Mouse (Mus musculus) hindbrain, embryonic 16.5 days (tissue): Measurements from ENCODE around the gene Midn. TPM values are rescaled to one million over a fixed set of nuclear protein-coding genes. Genes with fewer than 3 reads are reported as not detected.
A peak's percentile ranks its signal among the peaks of the same experiment; 100 is the strongest.
"Not testable (repeated sequence)": the region's sequence is repeated elsewhere in the genome, so short reads cannot be mapped to it uniquely, and the experiment has no call there.

Experiments used
- ATAC-seq: fragments of 200-750 bp; cut with Nextera tagmentation; 2 replicates; pipeline ENCODE4 v1.8.0; 2017; ENCODE audit warnings: moderate TSS enrichment, moderate library complexity
- H3K27ac ChIP-seq: fragments of 300-500 bp; sonication (generic); 2 replicates; pipeline ENCODE4 v1.5.1; 2014; ENCODE audit warnings: low read depth, mild to moderate bottlenecking, control low read depth, low read length, moderate library complexity
- H3K27me3 ChIP-seq: fragments of 300-500 bp; sonication (generic); replicated peaks from 2 replicates; pipeline ENCODE4 v1.6.1; 2014; ENCODE audit warnings: low read length; ENCODE audit not compliant: control insufficient read depth, insufficient read depth
- H3K36me3 ChIP-seq: fragments of 300-500 bp; sonication (generic); 2 replicates; pipeline ENCODE4 v1.6.1; 2014; ENCODE audit warnings: mild to moderate bottlenecking, low read length, moderate library complexity, mixed read lengths; ENCODE audit not compliant: control insufficient read depth, insufficient read depth
- H3K4me1 ChIP-seq: fragments of 300-500 bp; sonication (generic); 2 replicates; pipeline ENCODE4 v1.6.1; 2014; ENCODE audit warnings: low read depth, low read length; ENCODE audit not compliant: control insufficient read depth, insufficient read depth
- H3K4me2 ChIP-seq: fragments of 300-500 bp; sonication (generic); 2 replicates; pipeline ENCODE4 v1.6.1; 2014; ENCODE audit warnings: mild to moderate bottlenecking, low read length, control low read depth, moderate library complexity
- H3K4me3 ChIP-seq: fragments of 300-500 bp; sonication (generic); 2 replicates; pipeline ENCODE4 v1.5.1; 2014; ENCODE audit warnings: mild to moderate bottlenecking, low read length, control low read depth, moderate library complexity
- H3K9ac ChIP-seq: fragments of 300-500 bp; sonication (generic); 2 replicates; pipeline ENCODE4 v1.6.1; 2014; ENCODE audit warnings: low read depth, mild to moderate bottlenecking, control low read depth, low read length, moderate library complexity
- H3K9me3 ChIP-seq: fragments of 300-500 bp; sonication (generic); 2 replicates; pipeline ENCODE4 v1.6.1; 2014; ENCODE audit warnings: mild to moderate bottlenecking, low read length, moderate library complexity; ENCODE audit not compliant: control insufficient read depth
- WGBS: fragments of 180-500 bp; shearing (Covaris S2); extraction: QIAGEN DNeasy Blood & Tissue Kit; methylation state at CpG from one replicate; pipeline ENCODE4 v1.1.7; 2014; 5-methylcytosine and 5-hydroxymethylcytosine counted together
- polyA plus RNA-seq: library from polyadenylated mRNA; unstranded; fragments of >200 nt; fragmentation: Nextera tagmentation; extraction: Ambion mirVana; gene quantifications from 2 replicates; pipeline ENCODE4 v1.2.1, GENCODE M21; 2015

The Midn gene
- polyA plus RNA-seq, 1 experiment from 2014 or later = 16.0 TPM

DNA sequence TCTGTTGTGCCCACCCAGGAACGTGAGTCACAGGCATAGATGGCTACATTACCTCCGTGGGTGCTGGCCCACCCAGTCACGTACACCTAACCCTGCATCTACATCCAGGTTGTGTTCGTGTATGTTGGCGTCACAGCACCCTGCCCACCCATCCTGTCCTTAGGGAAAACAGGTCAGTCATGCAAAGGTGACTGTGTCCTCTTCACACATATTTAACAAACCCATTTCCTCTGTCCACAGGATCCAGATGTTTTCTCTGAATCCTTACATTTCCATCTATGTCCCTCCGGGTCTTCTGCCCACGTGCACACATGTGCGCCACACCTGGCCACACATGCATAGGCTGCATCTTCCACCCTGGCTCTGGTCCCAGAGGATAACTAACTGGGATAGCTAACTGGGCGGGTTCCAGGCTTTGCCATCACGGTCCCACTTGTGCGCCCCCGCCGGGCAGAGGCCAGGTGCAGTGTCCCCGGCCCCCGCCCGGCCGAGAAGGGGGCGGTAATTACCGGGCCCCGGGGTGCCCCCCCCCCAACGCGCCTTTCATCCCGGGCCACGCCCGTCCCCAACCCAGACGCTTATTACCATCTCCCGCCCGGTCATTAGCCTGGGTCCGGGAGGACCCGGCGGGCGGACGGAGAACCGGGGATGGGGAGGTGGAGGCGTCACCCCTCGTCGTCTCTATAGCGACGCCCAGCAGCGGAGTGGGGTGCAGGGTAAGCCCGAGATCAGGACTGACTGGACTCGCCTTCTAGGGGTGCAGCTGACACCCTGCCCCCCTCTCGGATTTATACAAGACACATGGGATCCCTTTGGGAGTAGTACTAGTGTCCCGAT is 16.3 kb downstream of the Midn start:
- peak overlapping the region; percentile 90 for H3K27ac ChIP-seq
- peak overlapping the region; percentile 95 for H3K4me2 ChIP-seq
- peak; percentile 7; the same call in 1 of the 2 replicates for ATAC-seq
- H3K36me3 ChIP-seq = no peaks in the 10 kb centered on the region
- H3K9me3 ChIP-seq = no peaks in the 10 kb centered on the region
- peaks cover 57% of the 10 kb centered on the region for H3K4me1 ChIP-seq
- H3K9ac ChIP-seq = peak overlapping the region; percentile 83
- H3K27me3 ChIP-seq = no peaks in the 10 kb centered on the region
- WGBS = 13% methylated on average over 37 of the region's 44 CpGs
- peak overlapping the region; percentile 50 for H3K4me3 ChIP-seq

DNA sequence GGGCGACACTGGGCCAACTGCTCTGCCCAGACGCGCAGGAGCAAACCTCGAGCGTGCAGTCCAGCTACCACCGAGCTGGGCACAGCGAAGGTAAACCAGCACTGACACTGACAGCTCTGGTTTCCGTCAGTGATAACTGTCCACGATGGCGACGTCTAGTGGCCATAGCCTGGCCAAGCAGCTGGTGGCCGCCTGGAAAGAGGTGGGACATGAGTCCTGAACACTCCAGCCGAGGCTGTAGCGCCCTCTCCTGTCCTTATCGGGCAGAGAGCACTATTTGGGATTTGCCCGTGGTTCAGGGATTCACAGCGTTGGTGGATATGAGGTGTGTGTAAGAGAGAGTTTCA is 16.9 kb downstream of the Midn start:
- Histone ChIP-seq H3K27ac (peak overlapping the region; percentile 90), H3K4me2 (peak overlapping the region; percentile 95), H3K4me1 (peaks cover 60% of the 10 kb centered on the region), H3K4me3 (peak overlapping the region; percentile 50), H3K27me3 (no peaks in the 10 kb centered on the region), H3K36me3 (peaks cover 3% of the 10 kb centered on the region), H3K9me3 (no peaks in the 10 kb centered on the region), H3K9ac (peak overlapping the region; percentile 83)
- ATAC-seq = peak; percentile 67
- WGBS = 0% methylated on average over 17 of the region's 17 CpGs

DNA sequence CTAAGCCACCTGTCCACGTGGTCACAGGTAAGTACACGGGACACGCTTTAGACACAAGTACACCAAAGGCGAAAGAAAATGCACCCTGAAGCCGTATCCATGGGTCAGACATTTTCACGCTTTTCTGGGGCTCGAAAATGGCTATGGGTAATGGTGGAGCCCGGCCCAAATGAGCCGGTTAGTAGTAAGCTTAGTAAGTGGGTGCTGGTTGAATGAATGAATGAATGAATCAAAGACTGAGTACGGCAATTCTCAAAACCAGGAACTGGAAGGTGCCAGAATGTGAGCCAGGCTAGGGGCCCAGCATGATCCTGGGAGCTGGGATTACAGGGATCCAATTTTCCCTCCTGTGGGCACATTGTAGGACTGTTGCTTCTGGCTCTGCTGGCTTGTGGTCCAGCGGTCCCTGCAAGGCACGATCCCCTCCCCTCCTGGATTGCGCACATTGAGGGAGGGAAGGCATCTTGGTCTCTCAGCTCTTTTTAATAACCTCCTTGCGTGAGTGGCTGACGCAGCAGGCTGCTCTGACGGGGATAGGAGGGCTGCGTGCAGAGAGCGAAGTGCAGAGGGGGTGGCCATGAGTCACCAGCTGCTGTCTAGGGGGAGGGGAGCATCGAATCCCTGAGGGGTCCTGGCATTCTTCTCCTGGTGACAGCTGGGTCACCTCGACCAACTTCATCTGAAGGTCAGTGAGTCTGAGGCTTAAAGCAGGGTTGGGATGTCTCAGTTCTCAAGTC is 17.5 kb downstream of the Midn start, which contains the start of gene Cirbp:
Gene Cirbp, plus strand, starts transcription at position 594 of the 737 bp plus-strand sequence.
- Histone ChIP-seq H3K9ac (peak within 1 kb of the TSS; percentile 83), H3K4me3 (peak within 1 kb of the TSS; percentile 50), H3K36me3 (peaks cover 8% of the 10 kb centered on the region), H3K27me3 (no peaks in the 10 kb centered on the region), H3K4me1 (peaks cover 60% of the 10 kb centered on the region), H3K9me3 (no peaks in the 10 kb centered on the region), H3K4me2 (peak within 1 kb of the TSS; percentile 95), H3K27ac (peak within 1 kb of the TSS; percentile 90)
- ATAC-seq = no peak
- 9% methylated on average over 20 of the region's 20 CpGs for WGBS

DNA sequence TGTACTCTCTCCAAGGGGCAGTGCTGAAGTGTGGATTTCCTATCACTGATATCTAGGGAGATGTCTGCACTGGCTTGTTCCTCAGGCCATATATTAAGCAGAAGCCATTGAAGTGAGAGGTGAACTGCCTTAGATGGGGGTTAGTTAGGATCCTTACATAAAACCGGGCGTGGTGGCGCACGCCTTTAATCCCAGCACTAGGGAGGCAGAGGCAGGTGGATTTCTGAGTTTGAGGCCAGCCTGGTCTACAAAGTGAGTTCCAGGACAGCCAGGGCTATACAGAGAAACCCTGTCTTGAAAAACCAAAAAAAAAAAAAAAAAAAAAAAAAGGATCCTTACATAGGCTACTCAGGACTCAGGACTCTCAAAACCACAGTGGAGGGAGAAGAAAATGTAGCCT is 18.1 kb downstream of the Midn start:
- WGBS = 92% methylated on average over 4 of the region's 4 CpGs
- Histone ChIP-seq H3K36me3 (peaks cover 13% of the 10 kb centered on the region), H3K4me1 (peaks cover 54% of the 10 kb centered on the region), H3K4me2 (peak overlapping the region; percentile 95), H3K4me3 (peak overlapping the region; percentile 50; the same call in 1 of the 2 replicates), H3K9ac (peak overlapping the region; percentile 55; the same call in 1 of the 2 replicates), H3K27ac (peak overlapping the region; percentile 90)
- H3K27me3 ChIP-seq, ATAC-seq, H3K9me3 ChIP-seq: not testable (repeated sequence)

DNA sequence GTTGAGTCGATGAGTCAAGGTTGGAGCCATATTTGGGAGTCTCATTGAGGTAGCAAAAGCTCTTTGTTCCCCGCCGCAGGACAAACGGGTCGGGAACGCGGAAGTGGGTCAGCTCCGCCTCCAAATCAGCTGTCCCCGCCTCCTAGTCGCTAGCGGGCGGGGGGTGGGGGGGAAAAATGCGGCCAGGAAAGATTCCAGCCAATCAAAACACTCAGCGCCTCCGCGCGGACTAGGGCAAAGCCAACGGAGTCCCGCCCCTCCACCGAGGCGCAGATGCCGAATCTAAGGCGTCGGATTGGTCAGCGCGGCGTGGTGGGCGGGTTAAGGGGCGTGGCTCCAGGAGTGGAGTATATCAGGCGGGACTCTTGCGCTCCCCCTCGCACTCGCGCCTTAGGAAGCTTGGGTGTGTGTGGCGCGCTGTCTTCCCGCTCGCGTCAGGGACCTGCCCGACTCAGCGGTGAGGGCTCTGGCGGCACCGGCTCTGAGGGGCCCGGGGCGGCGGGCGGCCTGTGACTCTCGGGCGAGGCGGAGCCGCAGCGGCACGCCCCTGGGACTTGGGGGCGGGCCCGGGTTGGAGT is 19.5 kb downstream of the Midn start:
- Histone ChIP-seq H3K4me3 (peak overlapping the region; percentile 96), H3K36me3 (peaks cover 25% of the 10 kb centered on the region), H3K4me2 (peak overlapping the region; percentile 94), H3K9me3 (no peaks in the 10 kb centered on the region), H3K9ac (peak overlapping the region; percentile 99), H3K27ac (peak overlapping the region; percentile 100), H3K27me3 (no peaks in the 10 kb centered on the region), H3K4me1 (peaks cover 58% of the 10 kb centered on the region)
- peak; percentile 90 for ATAC-seq
- 0% methylated on average over 35 of the region's 55 CpGs for WGBS

DNA sequence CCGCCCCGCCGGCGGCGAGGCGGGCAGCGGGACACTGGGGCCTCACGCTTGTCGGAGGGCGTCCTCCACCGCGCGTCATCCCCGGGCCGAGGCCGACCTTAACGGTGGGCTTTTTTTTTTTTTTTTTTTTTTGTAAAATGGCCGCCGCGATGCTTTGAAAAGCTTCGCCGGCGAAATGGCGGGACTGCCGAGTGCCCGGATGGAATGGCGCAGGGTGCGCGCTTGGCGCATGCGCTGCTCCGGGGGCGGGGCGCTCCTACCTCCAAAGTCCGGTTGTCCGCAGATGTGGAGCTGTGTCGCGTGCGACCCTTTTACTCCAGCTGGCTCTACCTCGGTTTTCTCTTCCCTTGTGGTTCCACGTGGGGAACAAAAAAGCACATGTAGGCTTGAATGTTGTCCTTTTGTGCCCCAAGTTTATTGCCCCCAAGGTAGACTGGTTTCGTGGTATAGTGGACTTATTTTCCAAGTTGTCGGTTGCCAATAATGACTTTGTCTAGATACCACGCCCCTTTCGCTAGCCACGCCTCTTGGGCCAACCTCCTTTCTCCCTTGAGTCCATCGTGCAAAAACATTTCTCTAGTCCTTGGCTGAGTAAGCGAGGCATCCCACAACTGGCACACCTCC is 20.1 kb downstream of the Midn start:
- Histone ChIP-seq H3K27me3 (no peaks in the 10 kb centered on the region), H3K36me3 (peaks cover 25% of the 10 kb centered on the region), H3K4me3 (peak overlapping the region; percentile 96), H3K27ac (peak overlapping the region; percentile 100), H3K9ac (peak overlapping the region; percentile 99), H3K4me2 (peak overlapping the region; percentile 94), H3K9me3 (no peaks in the 10 kb centered on the region), H3K4me1 (peaks cover 60% of the 10 kb centered on the region)
- under 1% methylated on average over 34 of the region's 48 CpGs for WGBS
- peak; percentile 34 for ATAC-seq

DNA sequence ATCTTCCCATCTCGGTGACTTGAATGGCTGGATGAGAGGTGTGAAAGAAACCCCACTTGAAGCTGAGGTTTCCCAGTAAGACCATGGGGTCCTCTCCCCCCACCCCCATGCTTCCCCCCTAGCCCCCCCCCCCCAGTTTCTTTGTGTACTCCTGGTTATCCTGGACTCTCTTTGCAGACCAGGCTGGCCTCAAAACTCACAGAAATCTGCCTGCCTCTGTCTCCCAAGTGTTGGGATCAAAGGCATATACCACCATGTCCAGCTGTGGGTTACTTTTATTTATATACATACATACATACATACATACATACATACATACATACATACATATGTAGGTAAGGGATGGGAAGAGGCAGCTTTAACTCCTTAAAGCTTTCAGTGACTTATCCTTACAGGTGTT is 21.0 kb downstream of the Midn start:
- Histone ChIP-seq H3K36me3 (peaks cover 25% of the 10 kb centered on the region), H3K27ac (no peak overlapping the region; the same call in 1 of the 2 replicates), H3K9me3 (no peaks in the 10 kb centered on the region), H3K4me1 (peaks cover 57% of the 10 kb centered on the region), H3K9ac (peak overlapping the region; percentile 99), H3K4me2 (peak overlapping the region; percentile 94), H3K27me3 (no peaks in the 10 kb centered on the region), H3K4me3 (peak overlapping the region; percentile 96)
- WGBS = 56% methylated on average over 1 of the region's 1 CpGs
- ATAC-seq = no peak

DNA sequence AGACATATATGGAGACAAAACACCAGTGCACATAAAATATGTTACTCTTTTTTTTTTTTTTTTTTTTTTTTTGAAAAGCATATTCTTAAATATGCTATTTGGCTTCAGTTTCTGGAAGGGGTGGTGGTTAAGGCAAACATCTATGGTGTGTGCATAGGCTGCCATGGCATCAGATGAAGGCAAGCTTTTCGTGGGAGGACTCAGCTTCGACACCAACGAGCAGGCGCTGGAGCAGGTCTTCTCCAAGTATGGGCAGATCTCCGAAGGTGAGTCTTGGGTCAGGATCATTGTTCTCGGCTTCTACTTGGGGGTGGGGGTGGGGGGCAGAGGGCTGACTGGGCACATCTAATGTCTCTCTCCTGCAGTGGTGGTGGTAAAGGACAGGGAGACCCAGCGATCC is 21.6 kb downstream of the Midn start:
- Histone ChIP-seq H3K4me2 (no peak overlapping the region), H3K4me1 (peaks cover 51% of the 10 kb centered on the region), H3K27me3 (no peaks in the 10 kb centered on the region), H3K9ac (peak overlapping the region; percentile 38; the same call in 1 of the 2 replicates), H3K27ac (no peak overlapping the region), H3K4me3 (no peak overlapping the region), H3K9me3 (no peaks in the 10 kb centered on the region), H3K36me3 (peaks cover 25% of the 10 kb centered on the region)
- ATAC-seq = no peak
- whole genome bisulfite sequencing = 89% methylated on average over 7 of the region's 7 CpGs
